Mouse (Mus musculus) CD8-positive naive resting alpha-beta T cell, adult 2 months (primary cell): ENCODE results near the gene Ankrd13d.
A peak's percentile ranks its signal among the peaks of the same experiment; 100 is the strongest.

Source experiments
- DNase-seq, 2 experiments: peaks; one replicate each; pipeline ENCODE4 v3.0.0; 2022; ENCODE audit warnings: low read depth in 2 of 2, low spot score in 2 of 2

The Ankrd13d gene

DNA sequence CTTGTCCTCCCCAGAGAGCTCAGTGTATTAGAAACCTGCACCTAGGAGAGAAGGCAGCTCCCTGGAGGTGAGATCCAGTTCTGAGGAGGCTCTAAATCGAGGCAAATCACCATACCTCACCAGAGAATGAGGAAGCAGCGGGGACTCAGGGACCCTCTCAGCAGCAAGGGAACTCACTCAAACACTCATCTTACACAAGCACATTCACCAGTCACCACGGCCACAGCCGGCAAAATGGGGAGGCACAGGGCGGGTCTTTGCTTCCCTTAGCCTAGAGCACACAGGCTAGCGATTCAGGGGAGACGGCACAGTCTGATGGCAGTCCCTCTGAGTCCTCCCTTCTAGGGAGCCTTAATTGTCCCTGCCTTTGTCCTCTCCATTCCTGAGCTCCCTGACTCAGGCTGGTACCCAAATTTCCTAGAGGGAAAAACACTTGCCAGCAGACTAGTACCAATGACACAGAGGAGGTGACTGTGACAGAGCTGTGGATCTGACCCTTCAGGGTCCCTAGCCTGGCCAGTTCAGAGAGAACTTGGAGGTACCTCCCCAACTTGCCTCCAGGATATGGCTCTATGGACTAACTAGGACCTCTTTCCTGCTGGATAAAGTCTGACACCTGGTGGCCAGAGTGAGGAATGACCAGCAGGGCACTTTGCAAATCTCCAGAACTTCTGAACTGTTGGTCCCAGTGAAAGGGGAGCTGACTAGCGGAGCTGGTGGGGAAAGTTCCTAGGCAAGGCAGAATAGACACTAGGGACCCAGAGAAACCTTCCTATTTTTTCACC is 54.9 kb downstream of the Ankrd13d start:
- peak; percentile 66 to 69 for DNase-seq

DNA sequence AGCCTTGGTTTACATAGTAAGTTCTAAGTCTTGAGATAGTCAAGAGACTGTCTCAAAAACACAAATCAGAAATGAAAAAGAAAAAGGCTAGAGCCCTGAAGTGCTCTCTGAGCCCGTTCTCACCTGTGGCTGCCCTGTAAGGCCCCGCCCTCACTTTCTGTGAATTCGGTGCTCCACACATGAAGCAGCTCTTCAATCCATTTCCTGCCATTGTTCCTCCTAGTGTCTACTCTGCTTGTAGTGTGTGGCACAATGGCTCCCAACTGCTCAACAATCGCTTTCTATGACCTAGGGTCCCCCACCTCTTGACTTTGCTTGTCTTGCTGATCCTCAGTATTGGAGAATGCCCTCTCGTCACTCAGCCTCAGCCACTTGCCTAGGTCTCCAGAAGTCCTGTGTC is 55.5 kb downstream of the Ankrd13d start:
- peak in 1 of 2 experiments; percentile 43 for DNase-seq

DNA sequence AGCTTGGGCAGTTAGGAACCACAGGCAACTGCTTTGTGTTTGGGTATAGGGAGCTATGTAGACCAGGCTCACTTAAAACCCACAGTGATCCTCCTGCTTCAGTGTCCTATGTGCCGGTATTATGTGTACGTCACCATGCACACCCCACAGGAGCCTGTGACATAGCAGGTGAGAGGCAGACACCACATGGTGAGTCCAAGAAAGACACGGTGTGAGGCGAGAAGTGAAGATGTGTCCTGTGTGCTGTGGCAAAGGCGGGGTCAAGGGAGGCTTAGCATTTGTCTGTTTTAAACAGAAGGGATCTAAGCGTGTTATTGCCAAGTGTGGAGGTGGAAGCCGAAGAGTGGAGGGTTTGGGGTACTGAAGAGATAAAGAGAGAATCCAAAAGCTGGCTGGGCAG is 56.2 kb downstream of the Ankrd13d start:
- peak in 1 of 2 experiments; percentile 41 for DNase-seq

DNA sequence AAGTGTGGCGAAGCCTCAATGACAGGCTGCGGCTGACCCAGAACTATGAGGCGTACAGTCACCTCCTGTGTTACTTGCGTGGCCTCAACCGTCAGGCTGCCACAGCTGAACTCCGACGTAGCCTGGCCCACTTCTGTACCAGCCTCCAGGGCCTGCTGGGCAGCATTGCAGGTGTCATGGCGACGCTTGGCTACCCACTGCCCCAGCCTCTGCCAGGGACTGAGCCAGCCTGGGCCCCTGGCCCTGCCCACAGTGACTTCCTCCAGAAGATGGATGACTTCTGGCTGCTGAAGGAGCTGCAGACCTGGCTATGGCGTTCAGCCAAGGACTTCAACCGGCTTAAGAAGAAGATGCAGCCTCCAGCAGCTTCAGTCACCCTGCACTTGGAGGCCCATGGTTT is 60.8 kb downstream of the Ankrd13d start:
- DNase-seq = no peak

DNA sequence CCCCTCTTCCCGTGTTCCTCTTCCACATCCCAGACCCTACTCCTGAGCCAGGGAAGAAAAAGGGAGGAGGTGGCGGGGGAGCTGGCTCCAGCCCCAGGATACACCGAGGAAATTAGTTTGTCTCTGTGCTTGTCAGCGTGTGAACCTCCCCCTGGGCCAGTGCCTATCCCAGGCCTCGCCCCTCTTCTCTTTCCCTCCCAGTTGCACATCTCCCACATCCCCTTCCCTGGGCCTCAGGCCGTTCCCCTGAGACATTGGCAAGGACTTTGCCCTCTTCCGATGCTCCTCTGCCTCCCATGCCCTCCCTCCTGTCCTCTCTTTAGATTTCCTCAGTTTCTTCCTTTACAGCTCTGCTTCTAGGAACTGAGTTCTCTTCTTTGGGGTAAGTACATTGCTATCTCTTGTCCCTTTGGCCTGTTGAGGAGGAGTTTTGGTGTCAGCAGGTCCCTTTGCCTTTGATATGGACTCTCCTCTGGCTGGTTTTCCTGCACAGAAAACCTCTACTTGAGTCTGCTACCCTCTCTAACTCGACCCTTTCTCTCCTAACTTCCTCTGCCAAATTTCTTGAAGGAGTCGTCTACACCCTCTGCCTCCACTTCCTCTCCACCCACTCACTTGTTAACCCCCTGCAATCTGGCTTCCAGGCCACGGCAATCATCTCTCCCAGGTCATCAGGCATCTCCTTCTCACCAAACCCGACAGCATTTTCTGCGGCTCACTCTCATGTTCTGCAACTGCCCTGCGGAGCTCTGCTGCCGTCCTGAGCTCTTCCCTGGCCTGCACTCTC is 61.8 kb downstream of the Ankrd13d start:
- no peak for DNase-seq

DNA sequence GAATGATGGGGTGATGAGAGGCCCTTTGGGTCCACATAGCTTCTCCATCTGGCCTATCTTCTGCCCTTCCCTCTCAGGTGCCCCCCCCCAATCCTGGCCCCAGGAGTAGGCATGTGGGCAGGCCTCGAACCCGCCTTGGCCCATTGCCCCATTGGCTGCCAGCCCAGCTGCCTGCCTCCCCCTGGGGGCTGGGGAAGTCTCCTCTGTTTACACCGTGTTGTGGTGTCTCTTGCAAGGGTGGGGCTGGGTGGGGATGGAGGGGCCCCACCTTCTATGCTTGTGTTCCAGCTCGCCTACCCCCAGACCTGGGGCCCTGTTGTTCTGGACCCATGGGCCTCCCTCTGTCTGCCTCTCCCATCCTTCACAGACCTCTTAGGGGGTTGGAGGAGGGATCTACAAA is 62.5 kb downstream of the Ankrd13d start:
- no peak for DNase-seq
